Mouse (Mus musculus): ENCODE measurements around the gene Boll.

DNA sequence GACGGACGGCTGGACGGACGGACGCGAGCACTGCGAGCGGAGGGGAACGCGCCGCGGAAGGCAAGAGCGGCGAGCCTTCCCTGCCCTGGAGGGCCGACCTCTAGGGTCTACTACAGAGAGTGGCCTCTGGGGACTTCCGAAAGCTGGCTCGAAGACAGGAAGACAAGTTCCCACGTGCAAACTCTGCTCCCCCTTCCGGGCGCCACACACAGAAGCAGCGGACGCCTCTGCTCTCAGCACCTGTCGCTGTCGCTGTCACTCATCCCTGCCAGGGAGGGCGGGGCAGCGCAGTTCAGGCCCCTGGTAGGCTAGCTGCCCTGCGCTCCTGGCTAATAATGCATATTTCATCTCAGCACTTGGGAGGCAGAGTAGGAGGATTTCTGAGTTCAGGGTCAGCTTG is 317 bp upstream of the Boll start:
- TF ChIP-seq CTCF (conservative IDR thresholded peaks at IDR 0.05 in 1 of 2, IDR thresholded peaks at IDR 0.05 in 1 of 2; ENCODE audit: low read depth in 2 of 2, low read length in 2 of 2) (no peak), RCOR1 (conservative IDR thresholded peaks at IDR 0.05; ENCODE audit: low read depth, low read length) (no peak), POLR2A (IDR thresholded peaks at IDR 0.05; ENCODE audit: low read depth, low read length) (no peak), CHD2 (IDR thresholded peaks at IDR 0.05; ENCODE audit: low read length) (no peak)

Measured in CH12.LX (cell line).